Mouse (Mus musculus) E14TG2a.4 (cell line): Measurements from ENCODE around the gene Smap2.

Experiments used
- CTCF ChIP-seq: conservative IDR thresholded peaks from 2 replicates; pipeline ENCODE4 v1.5.1; 2014; ENCODE audit warnings: low read length
- NANOG ChIP-seq: IDR thresholded peaks from 2 replicates; pipeline ENCODE4 v1.6.1; 2014; ENCODE audit warnings: borderline replicate concordance, low read length, mixed read lengths
- POU5F1 ChIP-seq: IDR thresholded peaks from 2 replicates; pipeline ENCODE4 v1.6.1; 2014; ENCODE audit warnings: low read length, borderline replicate concordance

- no peak for TF ChIP-seq CTCF
- no peak for TF ChIP-seq POU5F1
- no peak for TF ChIP-seq NANOG
These were observed 1.8 kb downstream of the Smap2 start for GRCm38 (mm10) chr4:121015268-121015659.
